Mouse (Mus musculus) splenic B cell, adult 2 months (primary cell): ENCODE data around the gene Hsd17b2.
A peak's percentile ranks its signal among the peaks of the same experiment; 100 is the strongest.
"Not testable (repeated sequence)": the region's sequence is repeated elsewhere in the genome, so short reads cannot be mapped to it uniquely, and the experiment has no call there.

Experiments used
- DNase-seq: peaks from one replicate; pipeline ENCODE4 v3.0.0-alpha.2; 2011; ENCODE audit warnings: low read depth, low spot score
- H3K27me3 ChIP-seq: 2 replicates; pipeline ENCODE4 v1.6.1; 2012; ENCODE audit warnings: mild to moderate bottlenecking, low read length, moderate library complexity, mixed read lengths; ENCODE audit not compliant: control insufficient read depth, poor library complexity, insufficient read depth, severe bottlenecking
- H3K36me3 ChIP-seq: 2 replicates; pipeline ENCODE4 v1.6.1; 2012; ENCODE audit warnings: mild to moderate bottlenecking, low read length, moderate library complexity, mixed read lengths; ENCODE audit not compliant: control insufficient read depth, poor library complexity, insufficient read depth, severe bottlenecking

The Hsd17b2 gene

DNA sequence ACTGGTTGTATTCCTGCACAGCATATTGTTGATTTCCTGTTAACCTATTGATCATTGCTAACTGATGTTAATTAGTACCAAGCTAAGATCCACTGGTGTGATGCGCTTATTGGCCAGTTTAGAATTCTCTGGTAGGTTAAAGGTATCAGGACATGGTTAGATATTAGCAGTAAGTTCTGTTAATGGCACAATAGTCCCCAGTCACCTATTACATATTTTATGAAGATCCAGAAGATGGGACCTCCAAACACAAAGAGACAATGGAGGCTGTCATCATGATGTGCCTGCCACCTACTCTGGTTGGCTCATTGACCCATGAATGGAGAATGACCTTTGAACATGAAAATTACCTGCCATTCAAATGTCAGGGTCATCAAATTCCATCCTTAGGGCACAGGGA, 36.5 kb downstream of the Hsd17b2 start:
- not testable (repeated sequence) for H3K36me3 ChIP-seq, H3K27me3 ChIP-seq, DNase-seq

GRCm38 (mm10) chr8:117740387-117740998, 38.8 kb downstream of the Hsd17b2 start:
- no peaks in the 10 kb centered on the region for H3K27me3 ChIP-seq
- H3K36me3 ChIP-seq: no peaks in the 10 kb centered on the region
- DNase-seq: no peak

DNA sequence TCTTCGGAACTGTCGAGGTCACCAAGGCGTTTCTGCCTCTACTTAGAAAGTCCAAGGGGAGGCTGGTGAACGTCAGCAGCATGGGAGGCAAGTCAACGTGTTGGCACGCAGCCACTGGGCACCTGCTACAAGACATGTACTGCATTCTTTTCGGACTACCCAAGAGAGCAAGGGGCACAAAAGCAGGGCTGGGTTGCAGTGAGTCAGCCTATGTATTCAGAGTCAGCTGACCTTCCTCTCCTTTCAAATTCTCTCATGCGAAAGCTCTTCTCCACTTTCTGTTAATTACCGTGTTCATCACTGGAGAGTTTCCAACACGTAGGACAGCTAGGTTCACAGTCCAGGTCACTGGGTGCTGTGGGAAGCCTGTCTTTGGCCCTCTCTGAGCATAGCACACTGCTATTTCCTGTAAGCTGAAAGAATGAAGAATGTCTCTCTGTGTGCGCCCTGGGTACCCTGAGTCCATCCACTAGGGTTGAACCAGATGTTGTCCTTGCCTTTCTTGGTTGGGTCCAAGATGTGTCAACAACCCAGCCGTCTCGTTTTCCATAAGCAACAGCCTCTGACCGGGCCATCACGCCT, 40.8 kb downstream of the Hsd17b2 start:
- Histone ChIP-seq H3K27me3 (no peaks in the 10 kb centered on the region), H3K36me3 (no peaks in the 10 kb centered on the region)
- no peak for DNase-seq

GRCm38 (mm10) chr8:117746651-117747050, 44.9 kb downstream of the Hsd17b2 start:
- DNase-seq: no peak
- Histone ChIP-seq H3K36me3 (no peaks in the 10 kb centered on the region), H3K27me3 (no peaks in the 10 kb centered on the region)

DNA sequence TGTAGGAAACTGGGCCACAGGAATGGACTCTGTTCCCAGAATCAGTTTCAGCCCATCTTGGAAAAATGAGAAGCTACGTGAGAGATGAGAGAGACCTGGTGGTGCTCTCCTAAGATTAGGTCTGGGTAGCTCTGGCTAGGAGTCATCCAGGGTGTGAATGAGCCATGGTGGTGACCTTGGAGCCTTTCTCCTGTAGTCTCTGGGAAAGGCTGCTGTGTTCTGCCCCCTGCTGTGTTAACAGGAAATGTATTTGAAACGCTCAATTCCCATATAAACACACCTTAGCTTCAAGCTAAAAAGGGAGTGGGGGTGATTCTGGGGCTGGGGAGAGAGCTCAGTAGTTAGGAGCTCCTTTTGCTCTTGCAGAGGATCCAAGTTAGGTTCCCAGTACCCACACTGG, 45.7 kb downstream of the Hsd17b2 start:
- DNase-seq: no peak
- Histone ChIP-seq H3K27me3 (no peaks in the 10 kb centered on the region), H3K36me3 (no peaks in the 10 kb centered on the region)

GRCm38 (mm10) chr8:117747886-117748730, 46.4 kb downstream of the Hsd17b2 start:
- no peaks in the 10 kb centered on the region for H3K36me3 ChIP-seq
- no peak for DNase-seq

GRCm38 (mm10) chr8:117749436-117749835, 47.7 kb downstream of the Hsd17b2 start:
- no peaks in the 10 kb centered on the region for H3K27me3 ChIP-seq
- no peak for DNase-seq
- no peaks in the 10 kb centered on the region for H3K36me3 ChIP-seq

More at GRCm38 (mm10) chr8:117747886-117748730, 46.4 kb downstream of the Hsd17b2 start:
- no peaks in the 10 kb centered on the region for H3K27me3 ChIP-seq

- DNase-seq: peak; percentile 7
- no peaks in the 10 kb centered on the region for H3K27me3 ChIP-seq
- no peaks in the 10 kb centered on the region for H3K36me3 ChIP-seq
These were observed 56.2 kb downstream of the Hsd17b2 start for GRCm38 (mm10) chr8:117757900-117758299.

DNA sequence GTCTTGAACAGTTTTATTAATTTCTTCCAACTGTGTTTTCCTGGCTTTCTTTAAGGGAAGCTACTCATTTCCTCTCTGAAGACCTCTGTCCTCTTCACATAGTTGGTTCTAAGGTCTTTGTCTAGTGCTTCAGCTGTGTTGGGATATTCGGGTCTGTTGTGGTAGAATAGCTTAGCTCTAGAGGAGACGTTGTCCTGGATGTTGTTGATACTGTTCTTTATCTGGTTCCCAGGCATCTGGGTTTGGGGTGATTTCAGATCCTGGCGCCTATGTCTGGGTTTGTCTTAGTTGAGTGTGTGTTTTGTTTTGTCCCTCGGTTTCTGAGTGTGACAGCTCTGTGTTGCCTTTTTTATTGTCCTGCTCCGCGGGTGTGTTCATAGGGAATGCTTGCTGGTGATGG, 61.1 kb downstream of the Hsd17b2 start:
- Histone ChIP-seq H3K36me3 (no peaks in the 10 kb centered on the region), H3K27me3 (no peaks in the 10 kb centered on the region)
- DNase-seq: no peak

DNA sequence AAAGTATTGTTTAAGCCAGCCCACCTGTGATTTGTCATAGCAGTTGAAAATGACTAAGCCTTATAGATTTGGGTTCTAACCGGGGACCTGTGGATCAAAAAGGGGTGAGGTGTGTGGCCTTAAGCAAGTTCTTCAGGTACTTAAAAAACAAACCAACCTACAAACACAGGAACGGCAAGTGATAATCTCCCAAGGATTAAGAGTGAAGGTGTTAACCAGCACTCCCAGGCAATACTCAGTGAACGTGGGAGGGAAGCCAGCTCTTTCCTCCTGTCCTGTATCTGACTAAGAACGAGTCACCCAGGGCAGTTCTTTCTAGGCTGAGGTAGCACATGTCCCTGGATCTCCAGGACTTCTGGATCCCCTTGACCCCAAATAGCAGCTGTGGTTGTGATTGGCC, 62.9 kb downstream of the Hsd17b2 start:
- DNase-seq: no peak
- no peaks in the 10 kb centered on the region for H3K36me3 ChIP-seq

GRCm38 (mm10) chr8:117765947-117766346, 64.2 kb downstream of the Hsd17b2 start:
- Histone ChIP-seq H3K36me3 (no peaks in the 10 kb centered on the region), H3K27me3 (no peaks in the 10 kb centered on the region)
- DNase-seq: no peak

More for the DNA sequence above, 62.9 kb downstream of the Hsd17b2 start:
- no peaks in the 10 kb centered on the region for H3K27me3 ChIP-seq

GRCm38 (mm10) chr8:117768971-117769370, 67.3 kb downstream of the Hsd17b2 start:
- Histone ChIP-seq H3K36me3 (no peaks in the 10 kb centered on the region), H3K27me3 (no peaks in the 10 kb centered on the region)
- DNase-seq: no peak

DNA sequence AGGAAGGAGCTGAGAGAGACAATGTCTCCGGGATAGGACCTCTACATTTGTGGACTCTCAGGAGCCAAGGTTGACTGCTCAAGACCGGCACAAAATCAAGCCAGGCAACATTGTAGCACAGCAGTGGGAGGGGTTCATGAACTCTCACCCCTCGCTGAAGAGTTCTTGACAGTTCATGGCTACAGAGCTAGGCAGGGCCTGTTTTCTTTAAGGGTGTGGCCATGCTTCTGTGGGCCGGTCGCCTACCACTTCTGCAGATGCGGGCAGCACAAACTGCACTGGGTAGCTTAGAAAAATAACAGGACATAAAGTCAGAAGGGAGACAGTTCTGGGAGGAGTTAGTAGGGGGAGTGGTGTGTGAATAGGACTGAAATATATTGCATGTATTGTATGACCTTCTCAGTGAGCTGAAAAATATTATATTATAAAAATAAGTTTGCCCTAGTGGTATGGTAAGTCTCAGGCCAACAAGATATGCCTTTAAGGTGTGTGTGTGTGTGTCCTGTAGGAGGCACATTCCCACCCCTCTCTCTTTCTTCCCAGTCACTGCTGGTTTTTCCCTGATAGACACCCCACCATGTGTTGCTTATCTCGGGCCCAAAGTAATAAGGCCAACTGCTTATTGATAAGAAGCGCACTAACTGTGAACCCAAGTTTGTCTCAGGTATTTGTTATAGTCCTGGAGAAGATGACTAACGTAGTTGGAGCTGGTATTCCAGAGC, 69.6 kb downstream of the Hsd17b2 start:
- H3K36me3 ChIP-seq: no peaks in the 10 kb centered on the region
- H3K27me3 ChIP-seq: no peaks in the 10 kb centered on the region
- no peak for DNase-seq

DNA sequence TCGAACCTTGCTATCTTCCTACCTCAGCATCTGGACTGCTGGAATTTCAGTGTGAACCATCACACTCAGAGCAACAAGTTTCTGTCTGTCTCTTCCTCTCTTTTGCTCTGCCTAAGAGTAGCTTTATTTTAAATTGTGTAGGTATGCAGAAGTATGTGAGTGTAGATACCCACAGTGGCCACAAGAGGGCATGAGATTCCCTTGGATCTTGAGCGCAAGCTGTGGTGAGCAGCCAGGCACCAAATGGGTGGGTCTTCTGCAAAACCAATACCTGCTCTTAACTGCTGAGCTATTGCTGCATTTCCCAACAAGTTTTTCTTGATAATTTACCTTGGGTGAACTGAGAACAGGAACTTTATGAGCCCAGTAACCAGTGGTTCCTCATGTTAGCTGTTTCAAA, 70.4 kb downstream of the Hsd17b2 start:
- Histone ChIP-seq H3K27me3 (no peaks in the 10 kb centered on the region), H3K36me3 (no peaks in the 10 kb centered on the region)
- peak; percentile 42 for DNase-seq

DNA sequence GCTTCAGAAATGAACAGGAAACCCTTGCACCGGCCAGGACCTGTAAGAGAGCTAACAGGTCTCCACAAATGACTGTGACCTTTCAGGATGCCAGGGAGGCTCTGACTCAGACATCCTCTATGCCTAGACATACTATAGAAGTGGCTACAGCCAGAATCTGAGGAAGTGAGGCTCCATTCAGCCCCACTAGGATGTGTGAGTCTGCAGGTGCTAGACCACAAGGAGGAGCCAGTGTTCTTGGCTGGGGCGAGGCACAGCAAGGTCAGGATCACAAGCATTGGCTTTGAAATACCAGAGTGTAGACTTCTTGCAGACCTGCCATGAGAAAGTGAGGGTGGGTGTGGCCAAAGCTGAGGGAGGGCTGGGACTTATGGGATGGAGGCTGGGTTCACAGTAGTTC, 70.9 kb downstream of the Hsd17b2 start:
- peak; percentile 8 for DNase-seq
- Histone ChIP-seq H3K27me3 (no peaks in the 10 kb centered on the region), H3K36me3 (no peaks in the 10 kb centered on the region)
